Mouse (Mus musculus): ENCODE data around the gene Ripor2.

Ripor2 gene

DNA sequence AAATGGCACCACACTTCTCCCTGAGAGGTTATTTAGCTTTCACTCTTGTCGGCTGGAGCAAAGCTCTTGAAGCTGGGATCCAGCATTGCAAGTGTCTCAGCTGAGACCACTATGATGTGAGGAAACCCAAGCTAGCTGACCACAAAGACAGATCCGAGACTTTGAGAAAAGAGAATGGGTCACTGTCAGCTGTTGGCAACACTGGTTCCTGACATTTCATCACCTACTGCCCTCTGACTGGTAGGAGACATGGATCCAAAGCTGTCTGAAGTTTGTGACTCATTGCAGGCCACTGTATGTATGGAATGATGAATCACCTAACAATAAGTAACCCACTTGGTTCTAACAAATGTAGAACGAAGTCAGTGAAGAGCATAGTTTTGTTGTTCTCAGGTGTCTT lies 64.3 kb downstream of the Ripor2 start:
- DNase-seq (ENCODE audit: extremely low read depth, low read depth), result no peak

- no peak for DNase-seq (ENCODE audit: extremely low read depth, low read depth)
Measured at GRCm38 (mm10) chr13:24647444-24647843, 65.5 kb downstream of the Ripor2 start.

- no peak for DNase-seq (ENCODE audit: extremely low read depth, low read depth)
Measured at GRCm38 (mm10) chr13:24648027-24648426, 66.0 kb downstream of the Ripor2 start.

DNA sequence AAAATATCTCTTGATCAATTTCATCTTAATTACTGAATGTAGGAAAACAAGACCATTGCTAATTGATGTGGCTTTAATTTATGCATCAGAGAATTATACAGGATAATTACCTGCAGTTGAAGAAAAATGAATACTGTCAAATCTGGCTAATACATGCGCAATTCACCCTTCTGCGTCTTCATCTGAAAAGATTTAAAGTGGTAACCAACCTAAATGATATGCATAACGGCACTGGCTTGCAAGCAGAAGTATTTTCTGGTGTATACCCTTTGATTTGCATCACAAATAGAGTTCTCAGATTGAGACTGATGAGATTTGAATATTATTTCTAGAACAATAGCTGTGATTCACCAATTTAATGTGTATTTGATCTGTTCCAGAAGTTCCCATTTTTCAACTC lies 66.7 kb downstream of the Ripor2 start:
- no peak for DNase-seq (ENCODE audit: extremely low read depth, low read depth)

GRCm38 (mm10) chr13:24649099-24649498 lies 67.1 kb downstream of the Ripor2 start:
- no peak for DNase-seq (ENCODE audit: extremely low read depth, low read depth)

DNA sequence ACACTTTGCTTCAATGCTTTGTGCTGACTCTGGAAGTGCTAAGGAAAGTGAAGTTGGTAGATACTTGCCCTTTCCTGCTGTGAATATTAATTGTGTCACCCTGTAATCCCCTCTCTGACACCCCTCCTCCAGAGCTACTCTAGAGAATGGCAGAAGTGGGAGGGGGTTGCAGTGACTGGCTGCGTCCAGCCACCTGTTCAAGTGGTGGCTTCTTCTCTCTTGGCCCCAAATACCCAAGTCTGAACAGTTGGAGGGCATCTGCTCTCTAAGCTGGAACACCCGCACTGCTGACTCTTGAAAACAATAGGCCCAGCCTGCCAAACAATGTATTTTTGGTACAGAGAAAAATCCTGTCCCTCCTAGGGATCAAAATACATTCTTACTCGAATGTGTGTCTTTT lies 69.0 kb downstream of the Ripor2 start:
- no peak for DNase-seq (ENCODE audit: extremely low read depth, low read depth)

DNA sequence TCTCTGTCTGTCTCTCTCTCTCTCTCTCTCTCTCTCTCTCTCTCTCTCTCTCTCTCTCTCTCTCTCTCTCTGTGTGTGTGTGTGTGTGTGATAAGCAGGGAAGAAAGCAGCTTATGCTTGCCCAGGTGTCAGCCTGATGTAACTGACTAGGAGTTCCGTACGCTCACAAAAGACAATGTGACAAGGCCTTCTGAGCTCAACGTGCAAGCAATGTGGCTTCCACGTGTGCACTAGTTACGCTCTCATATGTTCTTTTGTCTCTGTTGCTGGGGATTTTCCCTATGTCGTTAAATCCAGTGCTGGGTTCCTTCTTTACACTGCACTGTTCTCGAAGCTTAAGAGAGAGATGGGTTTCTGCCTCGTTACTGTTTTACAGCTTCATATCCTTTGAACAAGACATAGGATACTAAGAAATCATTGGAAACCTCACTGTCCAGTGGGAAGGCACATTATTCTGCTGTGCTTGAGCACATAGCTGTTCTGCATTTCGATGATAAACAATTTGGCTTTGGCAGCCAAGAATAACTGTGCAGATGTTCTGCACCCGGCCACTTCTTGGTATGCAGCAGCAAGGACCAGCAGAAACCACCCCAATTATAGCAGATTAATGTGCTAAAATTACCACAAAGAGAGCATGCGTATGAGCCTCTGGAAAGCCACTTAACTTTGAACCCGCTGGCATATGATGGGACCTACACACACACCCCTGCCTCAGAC lies 73.1 kb downstream of the Ripor2 start:
- no peak for DNase-seq (ENCODE audit: extremely low read depth, low read depth)

DNA sequence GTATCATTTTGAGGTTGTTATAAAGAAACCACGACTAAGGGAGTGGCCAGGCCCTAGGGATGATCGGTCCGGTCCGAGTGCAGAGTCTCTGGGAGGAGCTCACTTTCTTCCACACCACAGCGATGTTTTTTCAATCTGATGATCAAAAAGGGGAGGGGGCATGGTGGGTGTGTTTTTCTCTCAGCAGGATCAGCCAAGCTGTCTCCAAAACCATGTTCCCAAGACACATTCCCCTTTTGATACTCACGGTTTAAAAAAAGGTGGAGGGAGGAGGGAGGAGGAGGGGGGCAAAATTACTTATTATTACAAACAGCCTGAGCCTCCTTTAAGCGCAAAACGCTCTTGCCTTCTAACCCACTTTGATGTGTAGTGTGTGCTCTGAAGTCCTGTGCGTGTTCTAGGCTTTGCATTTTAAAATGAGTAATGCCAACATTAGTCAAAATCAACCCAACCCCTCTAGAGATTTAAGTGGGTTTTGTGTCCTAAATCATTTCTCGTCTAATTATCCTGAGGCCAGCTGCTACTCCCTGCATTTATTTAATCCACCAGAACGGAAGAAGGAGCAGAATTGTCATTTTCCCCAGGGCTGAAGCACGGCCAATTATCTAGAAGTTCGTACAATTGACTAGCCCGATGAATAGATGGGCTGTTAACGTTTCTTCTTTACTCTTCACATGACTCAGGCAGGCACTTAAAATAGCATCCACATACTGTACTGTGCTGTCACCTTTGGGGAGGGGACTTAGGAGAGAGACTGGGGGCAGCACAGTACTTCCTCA lies 74.9 kb downstream of the Ripor2 start:
- DNase-seq (ENCODE audit: extremely low read depth, low read depth), result no peak

- DNase-seq (ENCODE audit: extremely low read depth, low read depth), result no peak
Measured at GRCm38 (mm10) chr13:24666763-24667162, 84.8 kb downstream of the Ripor2 start.

- DNase-seq (ENCODE audit: extremely low read depth, low read depth), result no peak
Measured at GRCm38 (mm10) chr13:24668556-24668955, 86.6 kb downstream of the Ripor2 start.

GRCm38 (mm10) chr13:24670676-24671075 lies 88.7 kb downstream of the Ripor2 start:
- no peak for DNase-seq (ENCODE audit: extremely low read depth, low read depth)

DNA sequence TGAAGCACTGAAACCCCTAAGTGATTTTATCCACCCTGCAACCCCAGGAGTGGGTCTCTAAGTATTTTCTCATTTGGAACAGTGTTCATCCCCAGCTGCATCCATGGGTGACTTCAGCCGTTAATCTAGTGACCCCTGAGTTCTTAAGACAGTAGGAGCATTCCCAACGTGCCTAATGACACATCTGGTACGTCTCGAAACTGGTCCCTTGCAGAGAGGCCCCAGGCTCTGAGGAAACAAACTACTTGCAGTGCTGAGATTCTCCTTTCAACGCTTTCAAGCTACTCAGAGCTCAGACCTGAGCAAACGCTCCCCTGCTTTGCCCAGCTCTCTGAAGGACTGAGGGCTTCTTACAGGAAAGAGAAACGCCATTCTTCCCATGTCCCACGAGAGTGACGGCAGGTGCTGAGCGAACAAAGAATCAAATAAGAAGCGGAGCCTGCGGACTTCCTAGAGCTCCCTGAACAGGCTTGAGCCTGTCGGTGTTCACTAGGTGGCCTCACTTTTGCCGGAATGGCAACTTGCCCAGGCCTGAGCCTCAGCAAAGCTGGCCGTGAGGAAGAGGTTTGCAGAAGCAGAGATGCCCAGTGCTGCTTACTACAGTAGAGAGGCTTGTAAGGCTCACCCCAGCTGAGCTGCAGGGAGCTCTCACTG lies 97.2 kb downstream of the Ripor2 start:
- no peak for DNase-seq (ENCODE audit: extremely low read depth, low read depth)

DNA sequence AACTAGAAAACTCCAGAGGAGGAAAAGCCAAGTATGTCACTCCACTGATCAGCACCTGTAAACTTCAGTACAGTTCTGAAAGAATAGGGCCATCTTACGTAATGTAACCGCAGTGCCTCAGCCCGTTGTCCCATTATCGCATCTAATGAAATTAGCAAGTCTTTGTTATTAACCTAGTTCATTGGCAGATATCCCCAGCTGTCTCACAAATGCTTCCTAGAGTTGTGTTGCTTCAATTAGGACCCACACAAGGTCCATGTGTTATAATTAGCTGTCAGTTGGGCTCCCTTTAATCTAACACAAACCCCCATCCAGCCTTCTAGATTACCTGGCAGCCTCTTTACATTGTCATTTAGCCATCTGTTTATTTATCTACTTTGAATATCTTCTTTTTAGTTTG lies 99.0 kb downstream of the Ripor2 start:
- DNase-seq (ENCODE audit: extremely low read depth, low read depth), result no peak

- DNase-seq (ENCODE audit: extremely low read depth, low read depth), result no peak
Measured at GRCm38 (mm10) chr13:24682346-24682745, 100.4 kb downstream of the Ripor2 start.

GRCm38 (mm10) chr13:24684503-24684902 lies 102.5 kb downstream of the Ripor2 start:
- DNase-seq (ENCODE audit: extremely low read depth, low read depth), result peak; percentile 46

DNA sequence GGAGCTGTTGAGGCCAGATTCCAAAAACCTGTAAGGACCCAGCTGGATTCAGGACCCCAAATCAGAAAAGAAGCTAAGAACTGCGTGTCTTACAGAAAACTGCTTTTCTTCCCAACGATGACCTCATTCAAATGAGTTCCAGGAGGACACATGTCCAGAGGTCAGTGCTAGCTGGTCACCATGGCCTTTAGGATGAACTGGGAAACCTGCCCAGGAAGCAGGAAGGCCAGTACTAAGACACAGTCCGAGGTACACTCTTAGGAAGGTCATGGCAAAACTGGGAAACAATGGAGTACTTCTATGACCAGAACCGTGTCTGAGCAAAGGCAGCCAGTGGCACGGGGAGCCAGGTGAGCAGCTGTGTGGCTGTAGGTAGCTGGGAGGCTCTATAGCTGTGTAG lies 103.9 kb downstream of the Ripor2 start:
- DNase-seq (ENCODE audit: extremely low read depth, low read depth), result no peak

GRCm38 (mm10) chr13:24686705-24687665 lies 105.0 kb downstream of the Ripor2 start:
- DNase-seq (ENCODE audit: extremely low read depth, low read depth), result peak; percentile 43

DNA sequence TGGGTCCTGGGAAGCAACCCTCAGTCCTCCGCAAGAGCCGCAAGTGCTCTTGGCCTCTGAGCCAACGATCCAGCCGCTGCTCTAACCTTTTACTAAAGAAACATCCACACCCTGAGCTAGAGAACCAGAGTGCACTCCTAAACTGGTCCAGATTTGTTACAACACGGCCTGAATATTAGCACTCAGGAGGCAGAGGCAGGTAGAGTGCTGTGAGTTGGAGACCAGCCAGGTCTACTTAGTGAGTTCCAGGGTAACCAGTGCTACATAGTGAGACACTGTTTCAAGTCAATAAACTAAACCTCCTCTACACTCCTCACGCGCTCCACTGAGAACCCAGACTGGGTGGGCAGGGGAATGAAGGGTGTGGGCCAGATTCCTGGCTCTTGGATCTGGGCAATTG lies 111.3 kb downstream of the Ripor2 start:
- DNase-seq (ENCODE audit: extremely low read depth, low read depth), result no peak

DNA sequence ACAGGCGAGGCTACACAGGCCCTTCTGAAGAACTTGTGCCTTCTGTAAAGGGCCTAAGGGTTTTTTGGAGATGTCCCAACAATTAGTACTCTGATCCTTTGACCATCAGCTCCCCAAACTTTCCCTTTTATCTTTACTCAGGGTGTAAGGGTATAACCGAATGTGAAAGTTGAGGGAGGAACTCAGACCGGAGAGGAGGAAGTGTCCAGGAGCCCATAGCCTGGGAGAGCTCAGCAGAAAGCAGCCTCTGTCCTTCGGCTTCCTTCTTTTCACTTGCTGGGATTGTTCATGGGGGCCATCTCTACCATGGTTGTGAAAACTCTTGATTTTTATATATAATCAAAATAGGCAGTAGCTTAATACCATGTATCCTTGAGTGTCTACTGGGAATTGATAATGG lies 116.8 kb downstream of the Ripor2 start:
- DNase-seq (ENCODE audit: extremely low read depth, low read depth), result no peak

DNA sequence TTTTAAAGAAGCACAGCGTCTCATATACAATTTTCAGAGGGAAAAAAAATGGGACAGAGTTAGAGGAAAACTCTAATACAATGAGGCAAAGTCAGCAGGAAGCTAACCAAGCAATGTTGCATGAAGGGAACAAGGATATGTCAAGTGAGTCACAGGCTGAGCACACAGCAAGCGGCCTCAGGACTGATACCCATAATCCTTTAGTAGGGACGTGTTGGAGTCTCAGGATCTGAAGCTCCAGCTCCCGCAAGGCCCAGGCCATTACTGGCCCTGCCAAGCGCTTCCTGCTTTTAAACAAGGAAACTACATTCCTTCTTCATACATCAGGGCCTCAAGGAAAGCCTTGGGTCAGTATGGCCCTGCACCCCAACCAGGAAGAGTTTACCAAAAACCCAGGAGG lies 120.1 kb downstream of the Ripor2 start:
- no peak for DNase-seq (ENCODE audit: extremely low read depth, low read depth)

DNA sequence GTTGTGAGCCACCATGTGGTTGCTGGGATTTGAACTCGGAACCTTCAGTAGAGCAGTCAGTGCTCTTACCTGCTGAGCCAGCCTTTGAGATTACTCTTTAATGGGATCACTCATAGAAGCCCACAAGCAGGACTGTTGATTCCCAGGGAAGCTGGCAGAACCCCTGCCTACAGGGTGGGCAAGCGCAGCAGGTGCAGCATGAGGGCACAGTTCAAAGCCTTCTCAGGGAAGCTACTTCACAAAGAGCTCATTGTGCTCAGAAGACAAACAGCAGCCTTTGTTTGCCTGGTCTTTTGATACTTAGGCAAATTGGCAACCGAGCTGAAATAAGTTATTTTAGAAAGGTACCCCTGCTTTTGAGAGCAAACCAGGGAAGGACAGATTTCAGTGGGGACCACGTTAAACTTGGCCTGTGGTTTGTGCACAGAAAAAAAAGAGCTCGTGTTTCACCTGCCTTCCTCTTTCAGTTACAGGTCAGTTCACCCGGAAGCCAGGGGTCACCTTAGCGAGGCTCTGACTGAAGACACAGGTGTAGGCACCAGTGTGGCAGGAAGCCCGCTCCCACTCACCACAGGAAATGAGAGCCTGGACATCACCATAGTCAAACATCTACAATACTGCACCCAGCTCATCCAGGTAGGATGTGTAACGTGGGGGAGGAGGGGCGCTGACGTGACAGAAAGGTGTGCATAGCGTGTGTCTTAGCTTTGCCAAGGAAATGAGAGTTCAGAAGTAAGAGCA lies 127.8 kb downstream of the Ripor2 start:
- no peak for DNase-seq (ENCODE audit: extremely low read depth, low read depth)
